Mouse (Mus musculus) midbrain, embryonic 13.5 days (tissue): Measurements from ENCODE around the gene Zxdb. TPM values are rescaled to one million over a fixed set of nuclear protein-coding genes. Genes with fewer than 3 reads are reported as not detected.

Experiments used
- polyA plus RNA-seq: library from polyadenylated mRNA; unstranded; fragments of >200 nt; fragmentation: Nextera tagmentation; extraction: Ambion mirVana; gene quantifications from 2 replicates; pipeline ENCODE4 v1.2.1, GENCODE M21; 2015

The Zxdb gene
- polyA plus RNA-seq, 1 experiment from 2014 or later = 1.4 TPM

Other genes with a start within 250 kb of the Zxdb start
- gene Maged1, start 182.4 kb upstream of the Zxdb start, polyA plus RNA-seq = 1,114 and 1,161 TPM in 2 replicates
- 17.7 and 20.5 TPM in 2 replicates for gene Gspt2, start 88.5 kb upstream of the Zxdb start, polyA plus RNA-seq